Mouse (Mus musculus): Measurements from ENCODE around the gene Gins2. TPM values are rescaled to one million over a fixed set of nuclear protein-coding genes. Genes with fewer than 3 reads are reported as not detected.

The Gins2 gene
- polyA plus RNA-seq, 1 experiment from 2014 or later = 84.8 TPM

- peaks cover 95% of the 10 kb centered on the region for H3K4me1 ChIP-seq
- peaks cover 18% of the 10 kb centered on the region for H3K27me3 ChIP-seq
- WGBS = 1% methylated on average over 29 of the region's 29 CpGs
- peak overlapping the region; percentile 49 for H3K4me2 ChIP-seq (replicated peaks)
- no peaks in the 10 kb centered on the region for H3K9me3 ChIP-seq
- peak overlapping the region; percentile 97 for H3K27ac ChIP-seq (replicated peaks)
- peak overlapping the region; percentile 16; the same call in 1 of the 2 replicates for H3K4me3 ChIP-seq
- H3K36me3 ChIP-seq = no peaks in the 10 kb centered on the region
- peak; percentile 58 for ATAC-seq (ENCODE audit: low FRiP score, low read depth)
- peak overlapping the region; percentile 46 for H3K9ac ChIP-seq (replicated peaks)
Observed at GRCm38 (mm10) chr8:120532517-120533215, 56.4 kb downstream of the Gins2 start.

DNA sequence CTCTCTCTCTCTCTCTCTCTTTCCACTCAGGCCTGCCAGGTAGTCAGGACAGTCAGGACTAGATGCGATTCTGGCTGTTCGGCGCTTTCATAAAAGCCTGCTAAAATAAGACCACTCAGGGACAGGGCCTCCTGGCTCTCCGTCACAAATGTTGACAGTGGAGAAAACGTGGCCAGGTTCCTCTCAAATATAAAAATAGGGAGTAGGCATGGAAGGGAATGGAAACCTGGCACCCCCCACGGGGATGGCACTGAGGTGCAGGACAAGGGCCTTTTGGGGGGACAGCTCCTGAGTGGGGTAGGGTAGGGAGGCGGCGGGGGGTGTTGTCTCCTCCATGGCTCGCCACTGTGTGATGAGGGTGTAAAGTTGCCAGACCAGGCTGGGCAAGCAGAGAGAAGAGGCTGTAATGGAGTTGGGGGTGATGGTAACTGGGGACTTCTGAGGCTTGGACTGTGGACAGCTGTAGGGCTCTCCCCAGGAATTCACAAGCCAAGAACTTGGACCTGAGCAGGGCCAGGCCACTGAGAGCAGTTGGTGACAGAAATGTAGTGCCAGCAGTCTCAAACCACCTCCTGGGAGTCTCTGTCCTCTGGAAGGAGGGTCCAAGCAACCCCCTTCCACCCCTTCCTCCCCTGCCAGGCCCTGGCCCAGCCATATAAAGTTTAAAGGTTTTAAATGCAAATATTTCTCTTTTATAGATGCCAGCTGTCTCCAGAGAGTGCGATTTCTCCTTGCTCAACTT is 57.2 kb downstream of the Gins2 start:
- H3K4me3 ChIP-seq = no peak overlapping the region
- H3K27me3 ChIP-seq = peaks cover 18% of the 10 kb centered on the region
- ATAC-seq (ENCODE audit: low FRiP score, low read depth) = no peak

GRCm38 (mm10) chr8:120530954-120531656 is 58.0 kb downstream of the Gins2 start:
- no peak for ATAC-seq (ENCODE audit: low FRiP score, low read depth)
- Histone ChIP-seq H3K4me3 (no peak overlapping the region), H3K4me1 (peaks cover 96% of the 10 kb centered on the region)

More for the DNA sequence above, 57.2 kb downstream of the Gins2 start:
- H3K36me3 ChIP-seq = no peaks in the 10 kb centered on the region
- H3K9ac ChIP-seq (replicated peaks) = peak overlapping the region; percentile 46; the same call in 1 of the 2 replicates
- H3K4me1 ChIP-seq = peaks cover 96% of the 10 kb centered on the region
- 52% methylated on average over 10 of the region's 10 CpGs for WGBS
- H3K9me3 ChIP-seq = no peaks in the 10 kb centered on the region
- peak overlapping the region; percentile 97 for H3K27ac ChIP-seq (replicated peaks)
- peak overlapping the region; percentile 49 for H3K4me2 ChIP-seq (replicated peaks)

GRCm38 (mm10) chr8:120529226-120529625 is 59.9 kb downstream of the Gins2 start:
- WGBS = 57% methylated on average over 7 of the region's 7 CpGs
- H3K4me2 ChIP-seq (replicated peaks) = no peak overlapping the region

More at GRCm38 (mm10) chr8:120530954-120531656, 58.0 kb downstream of the Gins2 start:
- peak overlapping the region; percentile 46; the same call in 1 of the 2 replicates for H3K9ac ChIP-seq (replicated peaks)
- peaks cover 21% of the 10 kb centered on the region for H3K27me3 ChIP-seq
- H3K4me2 ChIP-seq (replicated peaks) = peak overlapping the region; percentile 49; the same call in 1 of the 2 replicates
- H3K27ac ChIP-seq (replicated peaks) = peak overlapping the region; percentile 97
- H3K9me3 ChIP-seq = no peaks in the 10 kb centered on the region
- WGBS = 51% methylated on average over 16 of the region's 16 CpGs
- H3K36me3 ChIP-seq = no peaks in the 10 kb centered on the region

More at GRCm38 (mm10) chr8:120529226-120529625, 59.9 kb downstream of the Gins2 start:
- Histone ChIP-seq H3K9ac (replicated peaks) (no peak overlapping the region), H3K4me3 (no peak overlapping the region), H3K9me3 (no peaks in the 10 kb centered on the region), H3K4me1 (peaks cover 95% of the 10 kb centered on the region), H3K27ac (replicated peaks) (no peak overlapping the region), H3K36me3 (no peaks in the 10 kb centered on the region), H3K27me3 (peaks cover 16% of the 10 kb centered on the region)
- no peak for ATAC-seq (ENCODE audit: low FRiP score, low read depth)

Small RNA genes within 50 kb of the gene (microRNA-seq; reads per million reads assigned to microRNA genes)
- 0.93 reads per million for gene Mir7687

Other genes with a start within 250 kb of the Gins2 start
- 5.2 and 5.7 TPM in 2 replicates for gene 1190005I06Rik, start 58.3 kb upstream of the Gins2 start, polyA plus RNA-seq (2016; fragmentation: Nextera tagmentation; extraction: Ambion mirVana)
- gene Gm27021, start 78.8 kb upstream of the Gins2 start, polyA plus RNA-seq (2016; fragmentation: Nextera tagmentation; extraction: Ambion mirVana) = 2.1 and 3.0 TPM in 2 replicates
- 895 and 905 TPM in 2 replicates for gene Cox4i1, start 78.9 kb upstream of the Gins2 start, polyA plus RNA-seq (2016; fragmentation: Nextera tagmentation; extraction: Ambion mirVana)
- gene Emc8, start 79.3 kb upstream of the Gins2 start, polyA plus RNA-seq (2016; fragmentation: Nextera tagmentation; extraction: Ambion mirVana) = 215 and 235 TPM in 2 replicates
- gene Irf8, start 147.1 kb upstream of the Gins2 start, polyA plus RNA-seq (2016; fragmentation: Nextera tagmentation; extraction: Ambion mirVana) = 4.0 and 4.7 TPM in 2 replicates

Measured in midbrain, embryonic 12.5 days (tissue).